Mouse (Mus musculus) limb, embryonic 15.5 days (tissue): Measurements from ENCODE around the gene Rtkn2. TPM values are rescaled to one million over a fixed set of nuclear protein-coding genes. Genes with fewer than 3 reads are reported as not detected.

Source experiments
- ATAC-seq: fragments of 200-750 bp; cut with Nextera tagmentation; 2 replicates; pipeline ENCODE4 v1.8.0; 2017; ENCODE audit warnings: low read depth, moderate TSS enrichment; ENCODE audit not compliant: insufficient number of reproducible peaks, low FRiP score, low TSS enrichment
- H3K27ac ChIP-seq: fragments of 300-500 bp; sonication (generic); 2 replicates; pipeline ENCODE4 v1.5.1; 2015; ENCODE audit warnings: moderate library complexity, mild to moderate bottlenecking, inconsistent platforms
- H3K27me3 ChIP-seq: fragments of 300-500 bp; sonication (generic); 2 replicates; pipeline ENCODE4 v1.6.1; 2015; ENCODE audit warnings: inconsistent platforms
- H3K36me3 ChIP-seq: fragments of 300-500 bp; sonication (generic); 2 replicates; pipeline ENCODE4 v1.6.1; 2015; ENCODE audit warnings: inconsistent platforms
- H3K4me1 ChIP-seq: fragments of 300-500 bp; sonication (generic); 2 replicates; pipeline ENCODE4 v1.6.1; 2015; ENCODE audit warnings: inconsistent platforms
- H3K4me2 ChIP-seq: fragments of 300-500 bp; sonication (generic); 2 replicates; pipeline ENCODE4 v1.6.1; 2015; ENCODE audit warnings: mild to moderate bottlenecking, inconsistent platforms
- H3K4me3 ChIP-seq: fragments of 300-500 bp; sonication (generic); 2 replicates; pipeline ENCODE4 v1.5.1; 2015; ENCODE audit warnings: mild to moderate bottlenecking, inconsistent platforms
- H3K9ac ChIP-seq: fragments of 300-500 bp; sonication (generic); 2 replicates; pipeline ENCODE4 v1.6.1; 2015; ENCODE audit warnings: inconsistent platforms
- H3K9me3 ChIP-seq: fragments of 300-500 bp; sonication (generic); 2 replicates; pipeline ENCODE4 v1.6.1; 2016; ENCODE audit warnings: inconsistent platforms
- WGBS: fragments of 180-500 bp; shearing (Covaris S2); methylation state at CpG from one replicate; pipeline ENCODE4 v1.1.7; 2015; 5-methylcytosine and 5-hydroxymethylcytosine counted together
- polyA plus RNA-seq: library from polyadenylated mRNA; unstranded; fragments of >200 nt; fragmentation: Nextera tagmentation; extraction: Ambion mirVana; gene quantifications from 2 replicates; pipeline ENCODE4 v1.2.1, GENCODE M21; 2015

The Rtkn2 gene
- polyA plus RNA-seq, 1 experiment from 2014 or later: 6.0 TPM

- WGBS: 74% methylated on average over 8 of the region's 8 CpGs
- Histone ChIP-seq H3K36me3 (no peaks in the 10 kb centered on the region), H3K4me2 (no peak overlapping the region), H3K4me1 (0 out of 2 replicates have a peak, but pooled peaks cover 3% of the 10 kb centered on the region), H3K9me3 (no peaks in the 10 kb centered on the region), H3K27ac (no peak overlapping the region), H3K4me3 (no peak overlapping the region), H3K9ac (no peak overlapping the region), H3K27me3 (no peaks in the 10 kb centered on the region)
- no peak for ATAC-seq
These were observed 15.3 kb upstream of the Rtkn2 start for GRCm38 (mm10) chr10:67964060-67964459.

- Histone ChIP-seq H3K4me3 (no peak overlapping the region), H3K9me3 (no peaks in the 10 kb centered on the region), H3K36me3 (no peaks in the 10 kb centered on the region), H3K27ac (no peak overlapping the region), H3K27me3 (no peaks in the 10 kb centered on the region), H3K9ac (no peak overlapping the region), H3K4me1 (0 out of 2 replicates have a peak, but pooled peaks cover 3% of the 10 kb centered on the region), H3K4me2 (no peak overlapping the region)
- no peak for ATAC-seq
- WGBS: 80% methylated on average over 4 of the region's 4 CpGs
These were observed 14.0 kb upstream of the Rtkn2 start for GRCm38 (mm10) chr10:67965251-67965986.

- no peak for ATAC-seq
- 0 out of 2 replicates have a peak, but pooled peaks cover 3% of the 10 kb centered on the region for H3K4me1 ChIP-seq
- H3K36me3 ChIP-seq: no peaks in the 10 kb centered on the region
- WGBS: 43% methylated on average over 6 of the region's 6 CpGs
- H3K27me3 ChIP-seq: no peaks in the 10 kb centered on the region
- H3K4me2 ChIP-seq: no peak overlapping the region
- no peaks in the 10 kb centered on the region for H3K9me3 ChIP-seq
- no peak overlapping the region for H3K4me3 ChIP-seq
- no peak overlapping the region; the same call in 1 of the 2 replicates for H3K27ac ChIP-seq
- H3K9ac ChIP-seq: no peak overlapping the region
These were observed 13.3 kb upstream of the Rtkn2 start for GRCm38 (mm10) chr10:67966102-67966501.

- WGBS: 81% methylated on average over 2 of the region's 2 CpGs
- ATAC-seq: no peak
- Histone ChIP-seq H3K4me1 (peaks cover 8% of the 10 kb centered on the region; the same call in 1 of the 2 replicates), H3K4me3 (no peak overlapping the region), H3K27me3 (no peaks in the 10 kb centered on the region), H3K27ac (no peak overlapping the region), H3K9ac (no peak overlapping the region), H3K36me3 (no peaks in the 10 kb centered on the region), H3K9me3 (no peaks in the 10 kb centered on the region), H3K4me2 (no peak overlapping the region)
These were observed 12.4 kb upstream of the Rtkn2 start for GRCm38 (mm10) chr10:67966983-67967382.

- no peak overlapping the region for H3K4me3 ChIP-seq
- ATAC-seq: no peak
- no peak overlapping the region for H3K9ac ChIP-seq
- H3K27ac ChIP-seq: no peak overlapping the region
- no peaks in the 10 kb centered on the region for H3K9me3 ChIP-seq
- no peaks in the 10 kb centered on the region for H3K36me3 ChIP-seq
- H3K4me2 ChIP-seq: no peak overlapping the region
- peaks cover 5% of the 10 kb centered on the region; the same call in 1 of the 2 replicates for H3K4me1 ChIP-seq
- WGBS: 22% methylated on average over 11 of the region's 11 CpGs
- no peaks in the 10 kb centered on the region for H3K27me3 ChIP-seq
These were observed 8.1 kb upstream of the Rtkn2 start for GRCm38 (mm10) chr10:67971166-67971796.

GRCm38 (mm10) chr10:67977271-67977670, 2.1 kb upstream of the Rtkn2 start:
- Histone ChIP-seq H3K9ac (no peak overlapping the region), H3K4me3 (no peak overlapping the region), H3K27me3 (no peaks in the 10 kb centered on the region), H3K27ac (no peak overlapping the region), H3K4me2 (no peak overlapping the region), H3K9me3 (no peaks in the 10 kb centered on the region), H3K4me1 (no peaks in the 10 kb centered on the region), H3K36me3 (no peaks in the 10 kb centered on the region)
- no peak for ATAC-seq
- 51% methylated on average over 4 of the region's 4 CpGs for WGBS

GRCm38 (mm10) chr10:67983776-67984175, 4.4 kb downstream of the Rtkn2 start:
- no peak for ATAC-seq
- Histone ChIP-seq H3K27me3 (no peaks in the 10 kb centered on the region), H3K9me3 (no peaks in the 10 kb centered on the region), H3K4me1 (no peaks in the 10 kb centered on the region), H3K4me2 (no peak overlapping the region), H3K36me3 (peaks cover 4% of the 10 kb centered on the region; the same call in 1 of the 2 replicates), H3K27ac (no peak overlapping the region), H3K4me3 (no peak overlapping the region), H3K9ac (no peak overlapping the region)
- WGBS: 91% methylated on average over 8 of the region's 8 CpGs

GRCm38 (mm10) chr10:67984271-67984943, 5.0 kb downstream of the Rtkn2 start:
- Histone ChIP-seq H3K27me3 (no peaks in the 10 kb centered on the region), H3K4me2 (no peak overlapping the region), H3K9ac (no peak overlapping the region), H3K9me3 (no peaks in the 10 kb centered on the region), H3K27ac (no peak overlapping the region), H3K4me1 (no peaks in the 10 kb centered on the region), H3K4me3 (no peak overlapping the region), H3K36me3 (peaks cover 4% of the 10 kb centered on the region; the same call in 1 of the 2 replicates)
- WGBS: 40% methylated on average over 13 of the region's 13 CpGs
- no peak for ATAC-seq

- H3K4me3 ChIP-seq: no peak overlapping the region
- no peaks in the 10 kb centered on the region for H3K9me3 ChIP-seq
- H3K36me3 ChIP-seq: peaks cover 4% of the 10 kb centered on the region; the same call in 1 of the 2 replicates
- H3K27me3 ChIP-seq: no peaks in the 10 kb centered on the region
- WGBS: 88% methylated on average over 17 of the region's 17 CpGs
- H3K27ac ChIP-seq: no peak overlapping the region
- no peaks in the 10 kb centered on the region for H3K4me1 ChIP-seq
- no peak overlapping the region for H3K9ac ChIP-seq
- no peak for ATAC-seq
- H3K4me2 ChIP-seq: no peak overlapping the region
These were observed 5.7 kb downstream of the Rtkn2 start for GRCm38 (mm10) chr10:67985100-67985499.

- no peak for ATAC-seq
- no peak overlapping the region for H3K27ac ChIP-seq
- no peaks in the 10 kb centered on the region for H3K9me3 ChIP-seq
- peaks cover 5% of the 10 kb centered on the region; the same call in 1 of the 2 replicates for H3K4me1 ChIP-seq
- no peak overlapping the region for H3K9ac ChIP-seq
- H3K4me3 ChIP-seq: no peak overlapping the region
- 74% methylated on average over 12 of the region's 12 CpGs for WGBS
- no peak overlapping the region for H3K4me2 ChIP-seq
- no peaks in the 10 kb centered on the region for H3K27me3 ChIP-seq
- peaks cover 3% of the 10 kb centered on the region; the same call in 1 of the 2 replicates for H3K36me3 ChIP-seq
These were observed 16.0 kb downstream of the Rtkn2 start for GRCm38 (mm10) chr10:67995356-67995755.

GRCm38 (mm10) chr10:67996171-67996570, 16.8 kb downstream of the Rtkn2 start:
- no peak overlapping the region for H3K9ac ChIP-seq
- no peak for ATAC-seq
- WGBS: 0% methylated on average over 1 of the region's 1 CpGs

More at GRCm38 (mm10) chr10:67996171-67996570, 16.8 kb downstream of the Rtkn2 start:
- Histone ChIP-seq H3K4me3 (no peak overlapping the region), H3K9me3 (no peaks in the 10 kb centered on the region), H3K27ac (no peak overlapping the region), H3K27me3 (no peaks in the 10 kb centered on the region), H3K4me2 (no peak overlapping the region), H3K36me3 (peaks cover 3% of the 10 kb centered on the region; the same call in 1 of the 2 replicates), H3K4me1 (peaks cover 5% of the 10 kb centered on the region; the same call in 1 of the 2 replicates)
